Comparison of ENCODE assay signal across 24 mouse cellular contexts in genomic region chr3:103778660-103779059, GRCm38 (mm10). TPM values are rescaled to one million over a fixed set of nuclear protein-coding genes. Genes with fewer than 3 reads are reported as not detected.
DNase-seq lines count a peak whose midpoint lies in the region; TF ChIP-seq lines count a peak whose summit lies in the region.
"Had no signal": no experiment of that assay in that cellular context is flagged by ENCODE, and none has a peak within 500 bp of the region (broad histone marks: within the 10 kb centered on the region; RNA-seq: fewer than 3 reads in every experiment).

No protein-coding gene starts in this region.

- 30% methylated on average over 6 of the region's 6 CpGs for WGBS in spleen, adult 2 months

- no peak for TF ChIP-seq CTCF in spleen, adult 2 months (IDR thresholded peaks at IDR 0.05; ENCODE audit: extremely low read depth, insufficient read depth, insufficient read length, insufficient replicate concordance)

- no peak for TF ChIP-seq POLR2A in spleen, adult 2 months (IDR thresholded peaks at IDR 0.05; ENCODE audit: low read depth, low read length)

- intact Hi-C loops in heart, postnatal 10 days (cut with DNase I) = no loop called here

- no peaks in the 10 kb centered on the region for H3K27me3 ChIP-seq in spleen, adult 2 months (ENCODE audit: control insufficient read depth, insufficient read depth, low read length)
- H3K27me3 ChIP-seq: embryonic facial prominence, embryonic 12.5 days; heart, embryonic 15.5 days; hindbrain, embryonic 12.5 days had no signal

- DNase-seq in heart, adult 11 months = peak; percentile 78
- DNase-seq in heart, postnatal 10 days = no peak
- no peak for DNase-seq in spleen, adult 2 months (ENCODE audit: low read depth in 1 of 2, low spot score in 2 of 2)
- DNase-seq in spleen, postnatal 4 days (ENCODE audit: low spot score in 2 of 2) = no peak
- DNase-seq in induced T-regulatory cell, adult 2 months (ENCODE audit: low read depth) = peak; percentile 3
- DNase-seq in gastrocnemius, postnatal 4 days (ENCODE audit: low spot score in 2 of 2) = no peak
- no peak for DNase-seq in kidney, adult 9 months
- DNase-seq: adrenal gland, adult 2 months; adrenal gland, postnatal 25 days; gastrocnemius, postnatal 10 days; heart, postnatal 4 days had no signal

- H3K36me3 ChIP-seq in spleen, adult 2 months (ENCODE audit: control insufficient read depth, insufficient read depth, low read length) = peaks cover 6% of the 10 kb centered on the region

- peak overlapping the region; percentile 10; the same call in 1 of the 2 replicates for H3K27ac ChIP-seq in spleen, adult 2 months (ENCODE audit: insufficient read depth, low read length)
- H3K27ac ChIP-seq: embryonic facial prominence, embryonic 12.5 days; hindbrain, embryonic 12.5 days had no signal

- peaks cover 41% of the 10 kb centered on the region for H3K4me1 ChIP-seq in spleen, adult 2 months (ENCODE audit: control insufficient read depth, insufficient read depth, insufficient read length)
- H3K4me1 ChIP-seq: embryonic facial prominence, embryonic 12.5 days; hindbrain, embryonic 12.5 days had no signal

- no peak overlapping the region for H3K4me3 ChIP-seq in spleen, adult 2 months (ENCODE audit: extremely low read depth, insufficient read depth, insufficient read length)
- H3K4me3 ChIP-seq: embryonic facial prominence, embryonic 12.5 days; heart, embryonic 15.5 days; hindbrain, embryonic 12.5 days had no signal

RNA-seq across cellular contexts. Expression of gene Hipk1, which starts 12.7 kb away (rescaled TPM):
- total RNA-seq in heart, postnatal 10 days (2021) = 100 to 1,000 TPM; 102 to 117 TPM
- 72.4 and 84.4 TPM in 2 replicates for polyA plus RNA-seq in spleen, adult 2 months (2012; rRNA removed)
- total RNA-seq in gastrocnemius, postnatal 4 days (2021) = 10 to 100 TPM; 69.6 to 76.7 TPM

RNA-seq across cellular contexts. Expression of gene Dclre1b, which starts 30.6 kb away (rescaled TPM):
- total RNA-seq in heart, postnatal 10 days (2021) = 10 to 100 TPM; 12.4 to 13.5 TPM
- 16.2 and 18.8 TPM in 2 replicates for polyA plus RNA-seq in spleen, adult 2 months (2012; rRNA removed)
- total RNA-seq in gastrocnemius, postnatal 4 days (2021) = 10 to 100 TPM in 1 of 2 experiments, 1 to 10 TPM in 1; 6.7 to 10.6 TPM

RNA-seq across cellular contexts. Expression of gene Ap4b1, which starts 30.7 kb away (rescaled TPM):
- total RNA-seq in heart, postnatal 10 days (2021) = 10 to 100 TPM; 11.5 to 14.0 TPM
- polyA plus RNA-seq in spleen, adult 2 months (2012; rRNA removed) = 14.5 and 14.7 TPM in 2 replicates
- 10 to 100 TPM; 12.8 to 15.5 TPM for total RNA-seq in gastrocnemius, postnatal 4 days (2021)

RNA-seq across cellular contexts. Expression of gene Gm43064, which starts 30.7 kb away (rescaled TPM):
- total RNA-seq in heart, postnatal 10 days (2021) = not detected
- 0.40 and 0.66 TPM in 2 replicates for polyA plus RNA-seq in spleen, adult 2 months (2012; rRNA removed)
- under 1 TPM; 0.20 to 0.21 TPM for total RNA-seq in gastrocnemius, postnatal 4 days (2021)
- total RNA-seq: gastrocnemius, postnatal 10 days had no signal
- polyA plus RNA-seq: adrenal gland, adult 2 months; C2C12; heart, embryonic 15.5 days had no signal

RNA-seq across cellular contexts. Expression of gene Gm10964, which starts 39.5 kb away (rescaled TPM):
- total RNA-seq in heart, postnatal 10 days (2021) = not detected
- polyA plus RNA-seq in spleen, adult 2 months (2012; rRNA removed) = not detected in 2 replicates
- total RNA-seq in gastrocnemius, postnatal 4 days (2021) = not detected
- total RNA-seq: adrenal gland, adult 2 months; adrenal gland, postnatal 25 days; ES-E14; gastrocnemius, postnatal 10 days; heart, postnatal 4 days had no signal
- polyA plus RNA-seq: adrenal gland, adult 2 months; C2C12; cortical plate, adult 2 months; embryonic facial prominence, embryonic 12.5 days; forebrain, embryonic 11.5 days; forebrain, embryonic 16.5 days; frontal cortex, adult 2 months; gonadal fat pad, adult 2 months; heart, embryonic 11.5 days; heart, embryonic 15.5 days; hindbrain, embryonic 12.5 days; hindbrain, embryonic 16.5 days; intestine, embryonic 14.5 days had no signal

Comparison
In these comparisons a context has a peak if more than half of its experiments do, and no peak if none do; other contexts are left out.
1. DNase-seq: peak in heart, adult 11 months (single experiment) and induced T-regulatory cell, adult 2 months (single experiment); none in heart, postnatal 10 days (0 of 2), spleen, adult 2 months (0 of 2), spleen, postnatal 4 days (0 of 2), gastrocnemius, postnatal 4 days (0 of 2) and kidney, adult 9 months (single experiment).